Mouse (Mus musculus): ENCODE results near the gene Gm10647. TPM values are rescaled to one million over a fixed set of nuclear protein-coding genes. Genes with fewer than 3 reads are reported as not detected.

Gm10647 gene
- total RNA-seq (2023), result not detected in 2 replicates

GRCm38 (mm10) chr9:66796739-66797138 is at the start of gene Gm10647:
TSS of gene Gm10647 (plus strand) at chr9:66797039.

DNA sequence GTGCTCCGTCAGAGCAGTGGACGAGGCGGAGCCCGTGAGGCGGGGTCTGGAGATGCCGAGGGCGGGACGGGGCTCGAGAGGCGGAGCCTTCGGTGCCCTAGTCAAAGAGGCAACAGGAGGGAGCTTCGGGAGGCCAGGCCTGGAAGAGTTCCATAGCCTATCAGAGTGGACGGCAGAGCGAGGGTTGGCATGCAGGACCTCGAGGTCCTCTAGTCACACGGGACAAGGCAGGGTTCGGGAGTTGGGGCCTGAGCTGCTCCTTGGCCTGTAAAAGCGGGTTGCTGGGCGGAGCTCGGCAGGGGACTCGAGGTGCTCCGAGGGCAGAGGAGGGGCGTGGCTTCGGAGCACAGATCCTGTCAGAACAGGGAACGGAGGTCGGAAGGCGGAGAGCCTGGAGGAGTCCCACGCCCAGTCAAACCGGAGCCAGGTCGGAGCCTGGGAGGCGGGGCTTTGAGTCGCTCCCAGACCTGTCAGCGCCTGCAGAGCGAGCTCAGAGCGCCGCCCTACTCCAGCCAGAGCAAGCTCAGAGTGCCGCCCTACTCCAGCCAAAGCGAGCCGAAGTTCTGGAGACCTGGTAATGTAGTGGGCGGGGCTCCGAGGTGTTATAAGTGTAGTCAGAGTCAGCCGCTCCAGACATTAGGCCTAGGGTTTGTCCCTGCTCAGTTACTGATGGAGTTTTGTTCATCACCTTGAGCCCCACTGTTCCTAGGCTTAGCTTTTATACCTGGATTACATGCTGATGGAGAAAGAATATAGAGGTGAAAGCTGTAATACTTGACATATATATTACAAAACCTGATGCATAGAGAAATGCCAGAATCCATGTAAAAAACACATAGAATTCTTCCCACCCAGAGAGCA is 1.1 kb upstream of the Gm10647 start, which contains the start of gene Aph1b:
TSS of gene Aph1b (minus strand) at position 27 of the 861 bp plus-strand sequence.

GRCm38 (mm10) chr9:66834318-66835096 is 37.7 kb downstream of the Gm10647 start, which contains the start of gene Aph1c:
TSS of gene Aph1c (minus strand) at chr9:66834726.

Other genes with a start within 250 kb of the Gm10647 start
- 95.5 and 97.8 TPM in 2 replicates for gene Usp3, start 203.9 kb upstream of the Gm10647 start, total RNA-seq (2023)
- gene Car12, start 83.4 kb upstream of the Gm10647 start, total RNA-seq (2023), result not detected in 2 replicates
- 25.8 and 30.5 TPM in 2 replicates for gene Aph1b, start 1.5 kb upstream of the Gm10647 start, total RNA-seq (2023)
- 10.1 and 16.7 TPM in 2 replicates for gene Aph1c, start 37.7 kb downstream of the Gm10647 start, total RNA-seq (2023)
- gene Rab8b, start 122.6 kb downstream of the Gm10647 start, total RNA-seq (2023), result 115 and 135 TPM in 2 replicates
- gene Rps27l, start 149.0 kb downstream of the Gm10647 start, total RNA-seq (2023), result 49.4 and 73.4 TPM in 2 replicates
- gene Lactb, start 178.4 kb downstream of the Gm10647 start, total RNA-seq (2023), result 15.5 and 16.0 TPM in 2 replicates

Measured in neutrophil, adult 65 days (primary cell).